Mouse (Mus musculus) heart, adult 2 months (tissue): ENCODE measurements around the gene Aip.

Experiments used
- CTCF ChIP-seq: fragments of 200-600 bp; IDR thresholded peaks from 2 replicates; pipeline ENCODE4 v1.8.1; 2022; ENCODE audit warnings: antibody characterized with exemption, mild to moderate bottlenecking, moderate library complexity
- EP300 ChIP-seq: fragments of 200-500 bp; IDR thresholded peaks from 2 replicates; pipeline ENCODE4 v1.6.1; 2011; ENCODE audit warnings: low read depth, low read length, control low read depth; ENCODE audit not compliant: insufficient read depth
- POLR2A ChIP-seq: fragments of 200-500 bp; IDR thresholded peaks from 2 replicates; pipeline ENCODE4 v1.6.1; 2011; ENCODE audit warnings: mild to moderate bottlenecking, low read depth, low read length, control low read depth; ENCODE audit not compliant: insufficient read depth

DNA sequence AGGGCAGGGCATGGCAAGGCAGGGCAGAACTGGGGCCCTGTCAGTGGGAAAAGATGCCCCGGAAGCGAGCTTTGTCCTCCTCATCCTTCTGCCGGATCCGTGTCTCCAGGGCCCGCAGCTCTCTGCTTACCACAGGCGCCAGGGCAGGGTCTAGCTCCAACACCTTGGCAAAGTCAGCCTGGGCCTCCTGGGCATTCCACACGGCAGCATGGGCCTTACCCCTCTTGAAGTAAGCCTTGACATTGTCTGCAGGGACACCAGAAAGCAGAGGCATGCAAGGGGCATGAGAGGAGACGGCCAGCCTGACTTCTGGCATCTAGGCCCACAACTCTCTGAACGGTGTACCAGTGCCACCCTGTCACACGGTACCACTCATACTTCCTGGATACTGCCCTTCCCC, 11.1 kb downstream of the Aip start:
- TF ChIP-seq CTCF = no peak
- no peak for TF ChIP-seq EP300
- TF ChIP-seq POLR2A = no peak
